ENCODE assay signal across 7 mouse cellular contexts in the genomic region with DNA sequence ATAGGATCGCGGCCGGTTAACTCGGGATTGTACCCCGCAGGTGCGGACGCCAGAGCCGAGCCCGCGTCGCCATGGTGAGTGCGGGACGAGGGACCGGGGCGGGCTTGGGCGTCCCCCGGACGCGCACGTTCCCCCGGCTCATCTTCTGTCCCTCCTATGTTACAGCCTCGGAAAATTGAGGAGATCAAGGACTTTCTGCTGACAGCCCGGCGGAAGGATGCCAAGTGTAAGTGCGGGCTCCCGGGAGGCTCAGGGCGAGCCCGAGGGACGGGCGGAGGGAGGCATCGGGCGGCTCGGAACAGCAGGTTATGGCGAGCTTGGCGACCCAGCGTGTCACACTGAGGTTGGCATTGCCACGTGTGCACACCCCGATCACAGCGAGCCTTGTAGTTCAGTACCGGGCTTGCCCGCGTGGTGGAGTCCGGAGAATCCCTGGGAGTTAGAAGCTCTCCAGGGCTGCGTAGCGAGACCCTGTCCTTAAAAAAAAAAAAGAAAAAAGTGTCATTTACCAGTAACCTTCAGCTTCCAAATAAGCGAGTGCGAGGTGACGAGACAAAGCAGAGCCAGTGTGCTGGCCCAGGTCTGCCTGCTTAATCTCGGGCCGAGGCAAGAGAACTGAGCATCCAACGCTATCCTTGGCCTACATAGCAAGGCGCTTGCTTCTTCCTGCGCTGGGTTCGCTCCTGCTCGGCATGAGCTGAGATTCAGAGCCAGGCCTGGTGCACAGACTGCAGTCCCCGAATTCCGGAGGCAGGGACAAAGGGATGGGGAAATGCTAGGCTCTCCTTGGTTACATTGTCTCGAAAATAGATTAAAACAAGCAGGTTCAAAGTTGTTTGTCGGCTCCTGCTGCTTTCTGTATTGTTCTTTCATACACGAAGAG. TPM values are rescaled to one million over a fixed set of nuclear protein-coding genes. Genes with fewer than 3 reads are reported as not detected.
DNase-seq lines count a peak whose midpoint lies in the region; ATAC-seq and TF ChIP-seq lines count a peak whose summit lies in the region.

No protein-coding gene starts in this region.

- TF ChIP-seq POLR2A in small intestine, adult 2 months (IDR thresholded peaks at IDR 0.05; ENCODE audit: low read depth, low read length) = no peak; the same call in 1 of the 2 replicates

- peaks cover 33% of the 10 kb centered on the region for H3K4me1 ChIP-seq in embryonic facial prominence, embryonic 10.5 days
- peaks cover 22% of the 10 kb centered on the region for H3K4me1 ChIP-seq in intestine, embryonic 16.5 days (ENCODE audit: control insufficient read depth, insufficient read depth, low read length)
- peaks cover 33% of the 10 kb centered on the region for H3K4me1 ChIP-seq in midbrain, embryonic 10.5 days
- H3K4me1 ChIP-seq in small intestine, adult 2 months (ENCODE audit: control insufficient read depth, insufficient read depth, insufficient read length, low read length) = peaks cover 26% of the 10 kb centered on the region

- H3K4me2 ChIP-seq in intestine, embryonic 16.5 days (ENCODE audit: low read depth, low read length) = peak overlapping the region; percentile 90

- peaks cover 44% of the 10 kb centered on the region for H3K36me3 ChIP-seq in embryonic facial prominence, embryonic 10.5 days (replicated peaks)
- H3K36me3 ChIP-seq in intestine, embryonic 16.5 days (ENCODE audit: control insufficient read depth, insufficient read depth, low read length) = peaks cover 6% of the 10 kb centered on the region; the same call in 1 of the 2 replicates
- H3K36me3 ChIP-seq in midbrain, embryonic 10.5 days = peaks cover 45% of the 10 kb centered on the region
- peaks cover 28% of the 10 kb centered on the region for H3K36me3 ChIP-seq in small intestine, adult 2 months (ENCODE audit: control insufficient read depth, insufficient read depth, low read length)

- H3K9me3 ChIP-seq in embryonic facial prominence, embryonic 10.5 days = no peaks in the 10 kb centered on the region
- H3K9me3 ChIP-seq in intestine, embryonic 16.5 days (ENCODE audit: control insufficient read depth, low read length) = no peaks in the 10 kb centered on the region
- no peaks in the 10 kb centered on the region for H3K9me3 ChIP-seq in midbrain, embryonic 10.5 days (replicated peaks)

- peak; percentile 63; the same call in 1 of the 2 replicates for TF ChIP-seq CTCF in small intestine, adult 2 months (IDR thresholded peaks at IDR 0.05; ENCODE audit: extremely low read depth, insufficient read length, insufficient replicate concordance, low read depth, low read length)

- peak; percentile 84 for DNase-seq in adrenal gland, postnatal 10 days
- DNase-seq in embryonic facial prominence, embryonic 10.5 days (ENCODE audit: low spot score) = peak; percentile 87
- peak; percentile 63 to 85 for DNase-seq in gastrocnemius, postnatal 4 days (ENCODE audit: low spot score in 2 of 2)
- DNase-seq in left cerebral cortex, postnatal 4 days = peak; percentile 85
- peak; percentile 81 for DNase-seq in midbrain, embryonic 10.5 days (ENCODE audit: low spot score)

- ATAC-seq in intestine, embryonic 16.5 days = peak; percentile 66

- intact Hi-C loops in left cerebral cortex, postnatal 4 days (cut with DNase I) = no loop called here

- H3K27me3 ChIP-seq in embryonic facial prominence, embryonic 10.5 days (replicated peaks; ENCODE audit: low read depth, poor library complexity, severe bottlenecking) = peaks cover 18% of the 10 kb centered on the region
- H3K27me3 ChIP-seq in intestine, embryonic 16.5 days (replicated peaks; ENCODE audit: control insufficient read depth, insufficient read depth, low read length) = 0 out of 2 replicates have a peak, but pooled peaks cover 3% of the 10 kb centered on the region
- peaks cover 10% of the 10 kb centered on the region for H3K27me3 ChIP-seq in midbrain, embryonic 10.5 days (ENCODE audit: low read depth, poor library complexity, severe bottlenecking)
- no peaks in the 10 kb centered on the region for H3K27me3 ChIP-seq in small intestine, adult 2 months (ENCODE audit: control insufficient read depth, insufficient read depth, low read length)

- peak overlapping the region; percentile 94 for H3K4me3 ChIP-seq in embryonic facial prominence, embryonic 10.5 days
- peak overlapping the region; percentile 90 for H3K4me3 ChIP-seq in intestine, embryonic 16.5 days (ENCODE audit: low read length)
- H3K4me3 ChIP-seq in midbrain, embryonic 10.5 days = peak overlapping the region; percentile 95
- peak overlapping the region; percentile 76 for H3K4me3 ChIP-seq in small intestine, adult 2 months (ENCODE audit: low read depth, low read length)

- WGBS in embryonic facial prominence, embryonic 10.5 days = under 1% methylated on average over 60 of the region's 60 CpGs
- WGBS in intestine, embryonic 16.5 days = under 1% methylated on average over 60 of the region's 60 CpGs
- under 1% methylated on average over 60 of the region's 60 CpGs for WGBS in midbrain, embryonic 10.5 days
- WGBS in small intestine, adult 2 months = under 1% methylated on average over 60 of the region's 60 CpGs

- peak overlapping the region; percentile 96 for H3K27ac ChIP-seq in embryonic facial prominence, embryonic 10.5 days (replicated peaks)
- H3K27ac ChIP-seq in intestine, embryonic 16.5 days (ENCODE audit: low read length) = peak overlapping the region; percentile 85
- H3K27ac ChIP-seq in midbrain, embryonic 10.5 days (replicated peaks) = peak overlapping the region; percentile 96
- peak overlapping the region; percentile 53 for H3K27ac ChIP-seq in small intestine, adult 2 months (ENCODE audit: insufficient read depth, low read depth, low read length)

- H3K9ac ChIP-seq in intestine, embryonic 16.5 days (ENCODE audit: low read depth, low read length) = peak overlapping the region; percentile 96

RNA-seq across cellular contexts. Expression of gene Rpl38, which starts 0.7 kb away (rescaled TPM):
- 1,000 to 10,000 TPM; 1,144 to 1,253 TPM for total RNA-seq in adrenal gland, postnatal 10 days (2021)
- polyA plus RNA-seq in embryonic facial prominence, embryonic 10.5 days (2016; fragmentation: Nextera tagmentation; extraction: Ambion mirVana) = 1,047 and 1,098 TPM in 2 replicates
- 1,000 to 10,000 TPM; 1,199 to 1,226 TPM for total RNA-seq in gastrocnemius, postnatal 4 days (2021)
- polyA plus RNA-seq in intestine, embryonic 16.5 days (2015; fragmentation: Nextera tagmentation; extraction: Ambion mirVana) = 894 and 926 TPM in 2 replicates
- 1,000 to 10,000 TPM; 1,144 to 1,233 TPM for total RNA-seq in left cerebral cortex, postnatal 4 days (2021)
- 851 and 1,060 TPM in 2 replicates for polyA plus RNA-seq in midbrain, embryonic 10.5 days (2016; fragmentation: Nextera tagmentation; extraction: Ambion mirVana)
- polyA plus RNA-seq in small intestine, adult 2 months (2012; rRNA removed) = 103 and 130 TPM in 2 replicates

RNA-seq across cellular contexts. Expression of gene Ttyh2, which starts 6.2 kb away (rescaled TPM):
- 10 to 100 TPM; 61.1 to 63.0 TPM for total RNA-seq in adrenal gland, postnatal 10 days (2021)
- 14.9 and 16.1 TPM in 2 replicates for polyA plus RNA-seq in embryonic facial prominence, embryonic 10.5 days (2016; fragmentation: Nextera tagmentation; extraction: Ambion mirVana)
- 100 to 1,000 TPM; 101 to 108 TPM for total RNA-seq in gastrocnemius, postnatal 4 days (2021)
- 39.1 and 48.3 TPM in 2 replicates for polyA plus RNA-seq in intestine, embryonic 16.5 days (2015; fragmentation: Nextera tagmentation; extraction: Ambion mirVana)
- 10 to 100 TPM; 19.9 to 21.4 TPM for total RNA-seq in left cerebral cortex, postnatal 4 days (2021)
- 9.6 and 12.6 TPM in 2 replicates for polyA plus RNA-seq in midbrain, embryonic 10.5 days (2016; fragmentation: Nextera tagmentation; extraction: Ambion mirVana)
- 63.4 and 130 TPM in 2 replicates for polyA plus RNA-seq in small intestine, adult 2 months (2012; rRNA removed)

RNA-seq across cellular contexts. Expression of gene Dnaic2, which starts 58.2 kb away (rescaled TPM):
- total RNA-seq in adrenal gland, postnatal 10 days (2021) = under 1 TPM; 0.55 to 0.57 TPM
- 1.7 and 1.8 TPM in 2 replicates for polyA plus RNA-seq in embryonic facial prominence, embryonic 10.5 days (2016; fragmentation: Nextera tagmentation; extraction: Ambion mirVana)
- total RNA-seq in gastrocnemius, postnatal 4 days (2021) = 1 to 10 TPM; 1.3 to 2.0 TPM
- polyA plus RNA-seq in intestine, embryonic 16.5 days (2015; fragmentation: Nextera tagmentation; extraction: Ambion mirVana) = 0.39 and 0.50 TPM in 2 replicates
- 1 to 10 TPM; 1.5 to 1.8 TPM for total RNA-seq in left cerebral cortex, postnatal 4 days (2021)
- 2.1 and 2.2 TPM in 2 replicates for polyA plus RNA-seq in midbrain, embryonic 10.5 days (2016; fragmentation: Nextera tagmentation; extraction: Ambion mirVana)
- polyA plus RNA-seq in small intestine, adult 2 months (2012; rRNA removed) = 0.30 and 0.56 TPM in 2 replicates

Comparison
In these comparisons a context has a peak if more than half of its experiments do, and no peak if none do; other contexts are left out.
1. Peak in every context shown above with its lines: DNase-seq, ATAC-seq, H3K4me3 ChIP-seq and H3K27ac ChIP-seq.